Mouse (Mus musculus) cerebellum, adult 2 months (tissue): Measurements from ENCODE around the gene Pafah1b3. TPM values are rescaled to one million over a fixed set of nuclear protein-coding genes. Genes with fewer than 3 reads are reported as not detected.

Experiments used
- DNase-seq, 2 experiments: peaks; one replicate each; pipeline ENCODE4 v3.0.0; 2021
- H3K27ac ChIP-seq: fragments of 200-500 bp; 2 replicates; pipeline ENCODE4 v1.5.1; 2012; ENCODE audit warnings: low read length, control low read depth, inconsistent platforms; ENCODE audit not compliant: insufficient read depth
- H3K27me3 ChIP-seq: fragments of 200-500 bp; 2 replicates; pipeline ENCODE4 v1.6.1; 2012; ENCODE audit warnings: inconsistent platforms, mild to moderate bottlenecking, low read length, moderate library complexity; ENCODE audit not compliant: control insufficient read depth, insufficient read depth
- H3K4me1 ChIP-seq: fragments of 200-500 bp; 2 replicates; pipeline ENCODE4 v1.6.1; 2011; ENCODE audit warnings: low read length; ENCODE audit not compliant: control insufficient read depth, insufficient read depth
- H3K4me3 ChIP-seq: fragments of 200-500 bp; replicated peaks from 2 replicates; pipeline ENCODE3; 2011; ENCODE audit warnings: mild to moderate bottlenecking, low read depth, low read length, control low read depth; ENCODE audit not compliant: insufficient read depth
- CTCF ChIP-seq: fragments of 200-500 bp; IDR thresholded peaks from 2 replicates; pipeline ENCODE4 v1.5.1; 2011; ENCODE audit warnings: low read depth, mild to moderate bottlenecking, control low read depth, low read length, moderate library complexity, borderline replicate concordance; ENCODE audit not compliant: insufficient read depth
- POLR2A ChIP-seq: fragments of 200-500 bp; IDR thresholded peaks from 2 replicates; pipeline ENCODE4 v1.6.1; 2011; ENCODE audit warnings: low read length, control low read depth, borderline replicate concordance; ENCODE audit not compliant: insufficient read depth
- WGBS: fragments of 180-500 bp; shearing (Covaris S2); methylation state at CpG from one replicate; pipeline ENCODE4 v1.1.7; 2018; 5-methylcytosine and 5-hydroxymethylcytosine counted together
- polyA plus RNA-seq: library from polyadenylated mRNA; depleted of rRNA; stranded (reverse); fragments of >200 nt; gene quantifications from 2 replicates; pipeline ENCODE4 v1.2.3, GENCODE M21; 2012

Pafah1b3 gene
- polyA plus RNA-seq, 1 experiment, result 42.6 TPM

DNA sequence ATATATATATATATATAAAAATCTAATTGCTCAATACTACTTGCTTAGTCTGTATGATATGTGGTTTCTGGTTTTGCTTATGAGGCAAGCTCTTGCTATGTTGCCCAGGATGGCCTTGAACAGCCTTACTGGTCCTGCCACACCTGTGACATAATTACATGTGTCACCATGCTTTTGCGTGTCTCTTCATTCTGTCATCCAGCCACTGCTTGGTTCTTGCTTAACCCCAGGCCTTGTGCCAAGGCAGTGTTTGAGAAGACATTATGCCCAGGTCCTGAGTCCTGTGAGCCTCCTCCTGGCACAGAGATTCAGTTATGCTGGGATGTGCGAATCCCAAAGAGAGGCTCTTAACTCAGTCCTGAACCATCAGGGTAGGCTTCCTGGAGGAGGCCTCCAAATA lies 25.4 kb upstream of the Pafah1b3 start:
- Histone ChIP-seq H3K4me1 (no peaks in the 10 kb centered on the region; the same call in 1 of the 2 replicates), H3K27me3 (no peaks in the 10 kb centered on the region), H3K4me3 (no peak overlapping the region), H3K27ac (no peak overlapping the region)
- WGBS, result 59% methylated on average over 2 of the region's 2 CpGs
- DNase-seq, result no peak
- TF ChIP-seq CTCF (no peak), POLR2A (no peak)

DNA sequence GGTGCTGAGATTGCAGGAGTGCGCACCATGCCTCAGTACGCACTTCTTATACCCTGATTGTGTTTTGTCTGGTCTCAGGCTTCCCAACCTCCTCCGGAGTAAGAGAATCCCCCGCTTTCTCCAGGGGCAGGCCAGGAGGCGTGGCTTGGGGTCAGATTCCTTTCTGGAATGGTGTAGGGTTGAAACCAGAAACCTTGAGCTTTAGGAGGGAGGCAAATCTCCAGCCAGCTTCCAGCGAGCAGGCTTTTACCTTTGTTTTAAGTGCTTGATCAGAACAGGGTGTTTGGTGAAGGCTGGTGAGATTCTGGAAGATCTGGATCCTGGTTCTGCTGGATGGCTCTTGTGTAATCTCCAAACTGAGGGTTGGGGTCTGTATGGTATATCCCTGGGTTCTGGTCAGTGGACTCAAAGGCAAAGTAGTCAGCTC lies 24.3 kb upstream of the Pafah1b3 start:
- Histone ChIP-seq H3K4me1 (no peaks in the 10 kb centered on the region; the same call in 1 of the 2 replicates), H3K27me3 (no peaks in the 10 kb centered on the region), H3K27ac (no peak overlapping the region), H3K4me3 (no peak overlapping the region)
- TF ChIP-seq POLR2A (no peak), CTCF (no peak)
- WGBS, result 48% methylated on average over 6 of the region's 6 CpGs
- DNase-seq, result no peak

DNA sequence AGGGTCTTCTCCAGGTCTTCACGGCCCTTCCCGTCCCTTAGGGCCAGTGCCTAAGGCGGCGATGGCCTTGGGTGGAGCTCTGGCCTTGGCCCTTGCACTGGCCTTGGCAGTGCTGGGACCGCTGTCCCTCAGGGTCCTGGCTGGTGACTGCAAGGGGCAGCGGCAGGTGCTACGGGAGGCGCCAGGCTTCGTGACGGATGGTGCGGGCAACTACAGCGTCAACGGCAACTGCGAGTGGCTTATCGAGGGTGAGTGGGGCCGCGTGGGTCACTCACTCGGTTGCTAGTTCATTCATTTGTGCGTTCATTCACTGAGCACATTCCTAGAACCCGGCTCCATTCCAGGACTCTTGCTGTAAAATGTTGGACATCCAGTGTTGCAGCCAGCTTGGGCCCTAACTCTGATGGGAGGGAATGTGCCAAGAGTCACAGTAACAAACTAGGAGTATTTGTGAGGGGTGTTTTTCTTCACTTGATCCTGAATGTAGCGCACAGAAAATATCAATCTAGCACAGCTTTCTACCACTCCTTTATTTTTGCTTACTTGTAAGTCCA lies 19.7 kb upstream of the Pafah1b3 start:
- peak; percentile 67 to 71 for DNase-seq
- 5% methylated on average over 21 of the region's 21 CpGs for WGBS
- H3K27ac ChIP-seq, result peak overlapping the region; percentile 82
- H3K4me1 ChIP-seq, result peaks cover 3% of the 10 kb centered on the region; the same call in 1 of the 2 replicates
- no peaks in the 10 kb centered on the region for H3K27me3 ChIP-seq
- H3K4me3 ChIP-seq, result peak overlapping the region; percentile 84
- no peak for TF ChIP-seq CTCF
- TF ChIP-seq POLR2A, result no peak

DNA sequence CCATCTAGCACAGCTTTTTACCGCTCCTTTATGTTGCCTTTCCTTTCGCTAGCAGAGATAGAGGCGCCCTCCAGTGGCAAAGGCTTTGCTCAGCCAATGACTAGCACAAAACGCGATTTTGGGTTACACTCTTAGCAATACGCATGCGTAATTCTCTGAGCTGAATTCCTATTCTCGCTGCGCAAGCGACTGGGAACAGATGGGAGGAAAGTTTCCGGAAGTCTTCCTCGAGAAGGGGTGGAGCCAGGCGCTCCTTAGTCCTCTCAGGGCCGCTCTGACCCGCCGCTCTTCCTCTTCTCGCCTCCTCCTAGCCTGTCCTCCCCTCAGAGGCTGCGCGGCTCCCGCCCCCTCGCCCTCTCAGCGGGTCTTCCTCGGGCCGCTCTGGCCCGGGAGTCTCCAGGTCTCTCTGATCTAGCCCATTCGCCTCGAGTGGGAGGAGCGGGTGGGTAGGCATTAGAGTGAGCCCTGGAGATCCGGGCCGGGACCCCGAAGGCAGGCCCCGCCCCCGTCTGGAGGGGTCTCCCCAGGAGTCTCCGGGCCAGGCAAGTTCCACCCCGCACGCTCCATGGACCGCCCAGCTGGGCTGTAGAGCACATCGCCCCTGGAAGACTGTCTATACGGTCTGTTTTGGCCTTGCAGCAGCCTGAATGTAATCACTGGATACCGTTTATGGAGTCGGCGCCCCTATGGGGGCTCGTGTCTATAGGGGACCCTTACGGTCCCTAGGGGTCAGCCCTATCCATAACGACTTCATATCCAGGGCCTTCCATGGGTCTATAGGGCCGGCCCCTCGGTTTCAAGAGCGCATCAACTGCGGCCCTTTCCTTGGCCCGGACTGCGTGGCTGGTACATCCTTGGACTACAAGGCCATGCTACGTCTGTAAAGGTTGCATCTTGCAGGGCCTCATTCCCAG lies 19.0 kb upstream of the Pafah1b3 start, which contains the start of gene Megf8:
Gene Megf8 (plus strand): TSS at position 633 of the 914 bp plus-strand sequence.
- Histone ChIP-seq H3K27ac (peak within 1 kb of the TSS; percentile 82), H3K27me3 (no peaks in the 10 kb centered on the region), H3K4me1 (peaks cover 3% of the 10 kb centered on the region; the same call in 1 of the 2 replicates), H3K4me3 (peak within 1 kb of the TSS; percentile 84)
- WGBS, result under 1% methylated on average over 51 of the region's 52 CpGs
- TF ChIP-seq POLR2A (peak; percentile 48; the same call in 1 of the 2 replicates), CTCF (peak; percentile 78)
- peak; percentile 97 to 99 for DNase-seq

DNA sequence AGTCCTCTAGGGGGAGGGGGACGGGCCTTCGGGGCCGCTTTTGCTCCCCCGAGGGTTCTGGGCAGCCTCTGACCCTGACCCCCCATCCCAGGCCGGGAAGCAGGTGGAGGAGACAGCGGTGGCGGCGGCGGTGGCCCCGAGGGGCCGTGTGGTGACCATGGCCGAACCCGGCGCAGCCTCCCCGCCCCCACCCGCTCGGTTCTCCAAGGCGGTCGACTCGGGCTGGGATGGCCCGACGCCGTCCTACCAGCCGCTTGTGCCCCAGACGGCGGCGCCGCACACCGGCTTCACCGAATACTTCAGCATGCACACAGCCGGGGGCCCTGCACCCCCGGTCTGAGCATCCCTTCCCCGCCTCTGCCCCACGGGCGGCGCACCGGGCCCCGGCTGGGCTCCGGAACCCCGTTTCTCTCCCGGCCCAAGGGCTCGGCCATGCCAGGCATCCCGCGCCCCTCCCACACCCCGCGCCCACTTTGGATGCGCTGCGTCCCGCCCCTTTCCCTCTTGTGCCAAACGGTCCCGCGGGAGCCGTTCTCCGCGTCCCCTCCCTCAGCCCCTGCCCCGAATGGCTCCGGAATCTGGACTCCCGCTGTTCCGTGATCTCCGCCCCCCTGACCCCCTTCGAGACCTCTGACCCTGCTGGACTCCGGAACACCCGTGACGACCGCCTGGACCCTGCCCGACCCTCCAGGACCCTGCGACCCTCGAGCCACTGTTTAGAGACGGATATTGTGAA lies 17.7 kb upstream of the Pafah1b3 start:
- Histone ChIP-seq H3K4me1 (peaks cover 3% of the 10 kb centered on the region; the same call in 1 of the 2 replicates), H3K4me3 (no peak overlapping the region), H3K27me3 (no peaks in the 10 kb centered on the region), H3K27ac (0 out of 2 replicates have a peak overlapping the region, but pooled peaks have one; percentile 13)
- TF ChIP-seq CTCF (no peak), POLR2A (no peak)
- DNase-seq, result peak; percentile 54 to 58
- WGBS, result 18% methylated on average over 69 of the region's 69 CpGs

DNA sequence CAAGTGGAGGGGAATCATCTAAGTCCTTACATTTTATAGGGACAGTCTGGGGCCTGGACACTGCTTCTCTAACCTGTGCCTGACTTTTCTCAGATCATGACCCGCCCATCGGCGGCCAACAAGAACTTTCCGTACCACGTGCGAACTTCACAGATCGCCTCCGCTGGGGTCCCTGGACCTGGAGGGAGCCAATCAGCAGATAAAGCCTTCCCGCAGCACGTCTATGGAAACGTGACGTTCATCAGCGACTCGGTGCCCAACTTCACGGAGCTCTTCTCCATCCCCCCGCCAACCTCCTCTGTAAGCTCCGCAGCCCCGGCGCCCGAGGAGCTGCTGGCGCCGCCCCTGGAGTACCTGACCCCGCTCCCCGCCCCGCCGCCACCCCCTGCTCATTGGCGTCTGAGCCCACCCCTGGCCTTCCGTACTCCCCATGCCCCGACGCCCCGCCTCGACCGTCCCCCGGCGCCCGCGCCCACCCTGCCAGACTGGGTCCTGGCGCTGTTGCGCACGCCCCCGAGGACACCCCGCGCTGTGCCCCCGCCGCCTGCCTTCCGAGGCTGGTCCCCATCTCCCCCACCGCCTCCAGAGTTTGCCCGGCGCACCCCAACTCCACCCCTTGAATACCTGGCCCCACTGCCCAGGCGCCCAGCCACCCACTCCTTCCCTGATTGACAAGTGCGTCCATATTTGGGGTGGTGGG lies 17.0 kb upstream of the Pafah1b3 start:
- no peak overlapping the region for H3K27ac ChIP-seq
- H3K27me3 ChIP-seq, result no peaks in the 10 kb centered on the region
- peaks cover 3% of the 10 kb centered on the region; the same call in 1 of the 2 replicates for H3K4me1 ChIP-seq
- TF ChIP-seq POLR2A (no peak), CTCF (no peak)
- 42% methylated on average over 50 of the region's 51 CpGs for WGBS
- H3K4me3 ChIP-seq, result no peak overlapping the region
- DNase-seq, result no peak

DNA sequence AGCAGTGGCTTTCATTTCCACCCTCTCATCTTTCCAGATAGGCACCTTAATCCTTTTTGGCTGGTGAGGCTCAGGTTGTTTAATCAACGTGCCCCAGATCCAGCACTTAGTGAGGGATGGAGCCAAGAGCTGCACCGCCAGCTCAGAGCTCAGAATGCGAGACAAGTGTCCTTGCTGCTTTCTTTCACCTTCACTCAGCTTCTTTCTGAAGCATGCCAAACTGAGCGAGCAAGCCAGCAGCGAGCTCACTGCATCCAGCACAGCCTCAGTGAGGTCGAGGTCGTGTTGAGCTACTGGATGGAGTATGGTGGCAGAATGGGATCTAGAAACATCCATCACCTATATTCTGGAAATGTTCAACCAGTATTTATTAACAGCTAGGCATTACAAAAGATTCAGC lies 15.5 kb upstream of the Pafah1b3 start:
- H3K27ac ChIP-seq, result no peak overlapping the region
- TF ChIP-seq POLR2A (no peak), CTCF (no peak)
- DNase-seq, result no peak
- H3K4me1 ChIP-seq, result peaks cover 8% of the 10 kb centered on the region
- 32% methylated on average over 7 of the region's 7 CpGs for WGBS
- no peaks in the 10 kb centered on the region for H3K27me3 ChIP-seq
- H3K4me3 ChIP-seq, result no peak overlapping the region
